Mouse (Mus musculus): Measurements from ENCODE around the gene Mapk3.

Mapk3 gene

GRCm38 (mm10) chr7:126759050-126759671 lies at the start of gene Mapk3:
Mapk3 (plus strand) TSS chr7:126759601.
- no peak for TF ChIP-seq GATA4 (IDR thresholded peaks at IDR 0.05; ENCODE audit: insufficient replicate concordance, low read length)

GRCm38 (mm10) chr7:126710266-126710665 lies 49.1 kb upstream of the Mapk3 start:
- TF ChIP-seq GATA4 (IDR thresholded peaks at IDR 0.05; ENCODE audit: insufficient replicate concordance, low read length) = no peak

- no peak for TF ChIP-seq GATA4 (IDR thresholded peaks at IDR 0.05; ENCODE audit: insufficient replicate concordance, low read length)
Measured at GRCm38 (mm10) chr7:126711910-126712309, 47.5 kb upstream of the Mapk3 start.

- TF ChIP-seq GATA4 (IDR thresholded peaks at IDR 0.05; ENCODE audit: insufficient replicate concordance, low read length) = no peak
Measured at GRCm38 (mm10) chr7:126715679-126716078, 43.7 kb upstream of the Mapk3 start.

GRCm38 (mm10) chr7:126717566-126717965 lies 41.8 kb upstream of the Mapk3 start:
- no peak for TF ChIP-seq GATA4 (IDR thresholded peaks at IDR 0.05; ENCODE audit: insufficient replicate concordance, low read length)

- TF ChIP-seq GATA4 (IDR thresholded peaks at IDR 0.05; ENCODE audit: insufficient replicate concordance, low read length) = no peak
Measured at GRCm38 (mm10) chr7:126718787-126719337, 40.5 kb upstream of the Mapk3 start.

GRCm38 (mm10) chr7:126721635-126722034 lies 37.8 kb upstream of the Mapk3 start:
- no peak for TF ChIP-seq GATA4 (IDR thresholded peaks at IDR 0.05; ENCODE audit: insufficient replicate concordance, low read length)

GRCm38 (mm10) chr7:126725077-126725476 lies 34.3 kb upstream of the Mapk3 start:
- TF ChIP-seq GATA4 (IDR thresholded peaks at IDR 0.05; ENCODE audit: insufficient replicate concordance, low read length) = no peak

GRCm38 (mm10) chr7:126725667-126726066 lies 33.7 kb upstream of the Mapk3 start:
- no peak for TF ChIP-seq GATA4 (IDR thresholded peaks at IDR 0.05; ENCODE audit: insufficient replicate concordance, low read length)

- TF ChIP-seq GATA4 (IDR thresholded peaks at IDR 0.05; ENCODE audit: insufficient replicate concordance, low read length) = no peak
Measured at GRCm38 (mm10) chr7:126736122-126736521, 23.3 kb upstream of the Mapk3 start.

- no peak for TF ChIP-seq GATA4 (IDR thresholded peaks at IDR 0.05; ENCODE audit: insufficient replicate concordance, low read length)
Measured at GRCm38 (mm10) chr7:126739551-126739950, 19.9 kb upstream of the Mapk3 start.

GRCm38 (mm10) chr7:126740132-126740735 lies 19.2 kb upstream of the Mapk3 start:
- TF ChIP-seq GATA4 (IDR thresholded peaks at IDR 0.05; ENCODE audit: insufficient replicate concordance, low read length) = no peak

GRCm38 (mm10) chr7:126740977-126741376 lies 18.4 kb upstream of the Mapk3 start:
- TF ChIP-seq GATA4 (IDR thresholded peaks at IDR 0.05; ENCODE audit: insufficient replicate concordance, low read length) = no peak

GRCm38 (mm10) chr7:126741452-126741851 lies 17.9 kb upstream of the Mapk3 start:
- TF ChIP-seq GATA4 (IDR thresholded peaks at IDR 0.05; ENCODE audit: insufficient replicate concordance, low read length) = no peak

GRCm38 (mm10) chr7:126741964-126742482 lies 17.4 kb upstream of the Mapk3 start:
- no peak for TF ChIP-seq GATA4 (IDR thresholded peaks at IDR 0.05; ENCODE audit: insufficient replicate concordance, low read length)

- no peak for TF ChIP-seq GATA4 (IDR thresholded peaks at IDR 0.05; ENCODE audit: insufficient replicate concordance, low read length)
Measured at GRCm38 (mm10) chr7:126746066-126746465, 13.3 kb upstream of the Mapk3 start.
